In the genomic region with DNA sequence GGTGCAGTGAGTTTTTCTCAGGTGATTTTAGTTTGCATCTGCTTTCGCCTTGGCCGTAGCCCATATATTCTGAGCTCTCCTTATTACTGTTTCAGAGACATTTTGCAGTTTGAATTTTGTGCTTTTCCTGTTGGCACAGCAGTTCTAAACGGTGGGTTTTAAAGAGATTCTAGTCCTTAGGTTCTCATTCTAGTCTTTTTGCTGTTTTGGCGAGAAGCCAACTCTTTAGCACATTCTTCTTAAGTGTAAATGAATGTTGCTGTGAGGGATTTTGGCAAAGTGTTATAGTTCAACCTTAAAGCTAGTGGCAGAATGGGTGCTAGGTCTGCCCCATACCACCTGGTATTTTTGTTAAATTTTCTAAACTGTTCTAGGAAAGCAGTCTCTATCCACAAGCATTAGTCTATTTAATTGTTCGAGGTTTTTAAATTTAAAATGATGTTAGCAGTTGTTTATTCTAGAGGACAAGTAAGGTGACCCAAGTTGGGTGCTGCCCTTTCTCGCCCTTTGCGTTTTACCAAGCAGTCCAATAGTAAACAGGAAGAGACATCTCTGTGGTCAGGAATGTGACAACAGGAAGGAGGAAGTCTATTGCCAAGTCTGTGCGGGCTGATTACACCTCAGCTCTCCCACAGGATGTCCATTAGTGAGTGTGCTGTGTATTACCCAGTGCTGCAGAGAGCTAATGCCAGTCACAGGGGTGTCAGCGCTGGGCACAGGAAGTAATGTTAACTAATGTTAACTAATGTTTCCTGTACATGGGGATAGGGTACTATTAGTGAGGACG, we compare ENCODE assay signal across 10 mouse cellular contexts. TPM values are rescaled to one million over a fixed set of nuclear protein-coding genes. Genes with fewer than 3 reads are reported as not detected.
DNase-seq lines count a peak whose midpoint lies in the region; ATAC-seq and TF ChIP-seq lines count a peak whose summit lies in the region.
"Had no signal": no experiment of that assay in that cellular context is flagged by ENCODE, and none has a peak within 500 bp of the region (broad histone marks: within the 10 kb centered on the region; RNA-seq: fewer than 3 reads in every experiment).

No protein-coding gene starts in this region.

- DNase-seq in heart, adult 11 months, result peak; percentile 98
- no peak for DNase-seq in heart, postnatal 36 days
- DNase-seq in brain, embryonic 14.5 days (ENCODE audit: low read depth), result peak; percentile 70
- DNase-seq in adipocyte (ENCODE audit: low spot score), result no peak
- DNase-seq in layer of hippocampus, adult 2 months (ENCODE audit: low spot score in 2 of 2), result no peak
- no peak for DNase-seq in retina, postnatal 1 day
- DNase-seq: thymus, postnatal 25 days had no signal

- no peak for TF ChIP-seq CTCF in brain, embryonic 14.5 days (IDR thresholded peaks at IDR 0.05; ENCODE audit: borderline replicate concordance, extremely low read depth, insufficient read depth, insufficient read length)
- TF ChIP-seq CTCF in layer of hippocampus, adult 2 months (conservative IDR thresholded peaks at IDR 0.05), result no peak

- peaks cover 8% of the 10 kb centered on the region; the same call in 1 of the 2 replicates for H3K4me1 ChIP-seq in kidney, embryonic 14.5 days (ENCODE audit: control insufficient read depth, insufficient read depth, low read length)

- no peak overlapping the region for H3K27ac ChIP-seq in kidney, embryonic 14.5 days (ENCODE audit: low read depth, low read length)
- H3K27ac ChIP-seq in layer of hippocampus, adult 2 months, result no peak overlapping the region
- H3K27ac ChIP-seq: midbrain, embryonic 12.5 days had no signal

- H3K4me2 ChIP-seq in kidney, embryonic 14.5 days (replicated peaks; ENCODE audit: low read depth, low read length), result no peak overlapping the region
- H3K4me2 ChIP-seq: midbrain, embryonic 12.5 days had no signal

- 64% methylated on average over 10 of the region's 10 CpGs for whole genome bisulfite sequencing in kidney, embryonic 14.5 days

- ATAC-seq in kidney, embryonic 14.5 days (ENCODE audit: low FRiP score, low TSS enrichment), result peak; percentile 62; the same call in 1 of the 2 replicates
- ATAC-seq in megakaryocyte, adult 5-6 weeks (ENCODE audit: poor library complexity, severe bottlenecking), result peak; percentile 94

- TF ChIP-seq POLR2A in brain, embryonic 14.5 days (IDR thresholded peaks at IDR 0.05; ENCODE audit: borderline replicate concordance, extremely low read depth, insufficient read depth, insufficient read length, poor library complexity, severe bottlenecking), result no peak

- no peaks in the 10 kb centered on the region for H3K27me3 ChIP-seq in kidney, embryonic 14.5 days (ENCODE audit: control insufficient read depth, insufficient read depth, low read length)
- H3K27me3 ChIP-seq: midbrain, embryonic 12.5 days had no signal

- H3K9me3 ChIP-seq in kidney, embryonic 14.5 days (ENCODE audit: control insufficient read depth, low read length), result no peaks in the 10 kb centered on the region
- H3K9me3 ChIP-seq: midbrain, embryonic 12.5 days had no signal

- H3K9ac ChIP-seq in kidney, embryonic 14.5 days (ENCODE audit: low read depth, low read length), result no peak overlapping the region
- H3K9ac ChIP-seq: midbrain, embryonic 12.5 days had no signal

- intact Hi-C loops in heart, postnatal 36 days (cut with DNase I), result loop anchor here (5.0 kb wide), 1 partner anchor 124 kb away; no protein-coding TSS in a partner anchor

- H3K4me3 ChIP-seq in kidney, embryonic 14.5 days (ENCODE audit: low read length), result no peak overlapping the region
- H3K4me3 ChIP-seq in layer of hippocampus, adult 2 months, result no peak overlapping the region
- H3K4me3 ChIP-seq: midbrain, embryonic 12.5 days had no signal

- H3K36me3 ChIP-seq in kidney, embryonic 14.5 days (ENCODE audit: control insufficient read depth, insufficient read depth, low read length), result no peaks in the 10 kb centered on the region
- H3K36me3 ChIP-seq: midbrain, embryonic 12.5 days had no signal

RNA-seq across cellular contexts. Expression of a gene that starts 11.1 kb away (rescaled TPM):
- total RNA-seq in heart, postnatal 36 days (2021), result 10 to 100 TPM; 32.6 to 32.9 TPM
- polyA plus RNA-seq in brain, embryonic 14.5 days (2012; rRNA removed), result 11.2 and 11.9 TPM in 2 replicates
- 14.2 and 26.8 TPM in 2 replicates for polyA plus RNA-seq in kidney, embryonic 14.5 days (2014; fragmentation: Nextera tagmentation; extraction: Ambion mirVana)
- total RNA-seq in megakaryocyte, adult 5-6 weeks (2015), result 67.1 and 69.4 TPM in 2 replicates
- 96.3 and 108 TPM in 2 replicates for total RNA-seq in megakaryocyte, adult 5-6 weeks (2017)
- total RNA-seq in layer of hippocampus, adult 2 months (2021), result 10 to 100 TPM; 53.3 to 54.7 TPM

Comparison
In these comparisons a context has a peak if more than half of its experiments do, and no peak if none do; other contexts are left out.
1. DNase-seq: peak in heart, adult 11 months (single experiment) and brain, embryonic 14.5 days (single experiment); none in heart, postnatal 36 days (0 of 2), adipocyte (single experiment), layer of hippocampus, adult 2 months (0 of 2) and retina, postnatal 1 day (single experiment).